Mouse (Mus musculus): Measurements from ENCODE around the gene Stradb. TPM values are rescaled to one million over a fixed set of nuclear protein-coding genes. Genes with fewer than 3 reads are reported as not detected.
A peak's percentile ranks its signal among the peaks of the same experiment; 100 is the strongest.

Stradb gene
- 100 to 1,000 TPM; 130 to 145 TPM for total RNA-seq (2021)
- long read RNA-seq, experiment 1, transcript Stradb-203 (11 exons, 2,070 nt) = minor isoform, 6 of 213 reads
- long read RNA-seq, experiment 1, transcript Stradb-201 (12 exons, 2,960 nt) = major isoform, 187 of 213 reads
- long read RNA-seq, experiment 1, partial matches to known transcripts = 3 of 213 reads
- long read RNA-seq, experiment 1, other reads (novel, unspliced or antisense) = 14 of 213 reads
- long read RNA-seq, experiment 2, transcript Stradb-203 (11 exons, 2,070 nt) = minor isoform, 8 of 233 reads
- long read RNA-seq, experiment 2, transcript Stradb-201 (12 exons, 2,960 nt) = major isoform, 210 of 233 reads
- long read RNA-seq, experiment 2, partial matches to known transcripts = 2 of 233 reads
- long read RNA-seq, experiment 2, other reads (novel, unspliced or antisense) = 10 of 233 reads

DNA sequence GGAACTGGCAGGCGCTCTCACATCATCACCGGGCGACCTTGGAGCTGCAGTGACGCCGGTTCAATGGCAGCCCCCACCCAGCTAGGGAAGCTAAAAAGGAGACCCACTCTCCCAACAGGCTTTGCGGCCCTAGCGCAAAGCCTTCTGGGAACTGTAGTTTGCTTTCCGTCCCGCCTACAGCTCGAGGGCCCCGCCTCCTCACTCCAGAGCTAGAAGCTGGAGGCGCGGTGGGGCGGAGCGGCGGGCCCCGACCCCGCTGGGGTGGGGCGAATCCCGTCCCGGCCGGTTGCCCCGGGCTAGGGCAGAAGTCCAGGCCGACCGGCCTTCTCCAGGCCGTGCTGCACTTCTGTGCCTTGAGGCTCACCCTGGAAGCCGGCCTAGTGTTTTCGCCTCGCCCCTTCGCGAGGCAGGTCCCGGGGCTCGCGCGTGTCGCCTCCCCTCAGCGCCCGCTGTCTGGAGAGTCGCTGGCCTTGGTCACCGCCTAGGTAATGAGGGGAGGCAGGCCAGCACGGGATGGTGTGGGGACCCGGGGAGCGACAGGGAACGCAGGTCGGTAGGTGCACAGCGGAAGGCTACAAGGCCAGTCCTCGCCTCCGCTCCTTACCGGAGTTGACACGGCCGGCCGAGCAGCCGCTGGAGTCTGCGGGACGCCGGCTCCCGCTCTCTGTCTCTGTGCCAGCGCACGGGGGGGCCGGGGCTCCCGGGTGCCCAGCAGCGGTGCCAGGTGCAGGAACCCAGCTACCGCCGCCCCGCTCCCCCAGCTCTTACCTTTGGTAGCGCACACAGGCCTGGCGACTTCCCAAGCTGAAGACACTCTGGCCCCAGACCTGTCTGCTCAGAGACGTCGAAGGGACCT is at the start of gene Stradb, which contains the start of gene Trak2:
Gene Stradb (plus strand): TSS at position 157 of the 856 bp plus-strand sequence.
Gene Trak2 (minus strand): TSS at position 65 of the 856 bp plus-strand sequence.
- peak within 1 kb of the TSS; percentile 98 for H3K27ac ChIP-seq
- peak; percentile 97 for DNase-seq
- H3K4me3 ChIP-seq = peak within 1 kb of the TSS; percentile 93
- intact Hi-C loops (cut with DNase I) = loop anchor here (1.0 kb wide), 1 partner anchor 15 kb away; no protein-coding TSS in a partner anchor
- TF ChIP-seq CTCF (IDR thresholded peaks at IDR 0.05) = no peak

DNA sequence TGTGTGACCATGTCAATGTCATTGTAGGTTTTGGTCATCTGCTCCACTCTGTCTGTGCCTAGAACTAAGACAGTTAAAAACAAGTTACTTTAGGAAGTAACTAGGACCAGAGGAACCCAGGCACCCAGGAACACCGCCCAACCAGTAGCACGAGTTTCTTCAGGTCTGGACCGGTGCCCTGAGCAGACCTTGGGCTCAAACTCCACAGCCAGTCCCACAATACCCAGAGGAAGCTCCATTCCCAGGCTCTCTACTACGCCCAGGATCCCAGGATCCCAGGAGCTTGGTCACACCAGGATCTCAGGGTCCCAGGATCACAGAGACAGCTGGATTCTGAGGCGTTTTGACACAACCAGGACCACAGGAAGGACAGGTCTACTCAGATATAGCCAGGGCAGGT is 46.7 kb upstream of the Stradb start:
- Histone ChIP-seq H3K27ac (no peak overlapping the region), H3K4me3 (no peak overlapping the region)
- intact Hi-C loops (cut with DNase I) = no loop called here
- TF ChIP-seq CTCF (IDR thresholded peaks at IDR 0.05) = no peak
- no peak for DNase-seq

DNA sequence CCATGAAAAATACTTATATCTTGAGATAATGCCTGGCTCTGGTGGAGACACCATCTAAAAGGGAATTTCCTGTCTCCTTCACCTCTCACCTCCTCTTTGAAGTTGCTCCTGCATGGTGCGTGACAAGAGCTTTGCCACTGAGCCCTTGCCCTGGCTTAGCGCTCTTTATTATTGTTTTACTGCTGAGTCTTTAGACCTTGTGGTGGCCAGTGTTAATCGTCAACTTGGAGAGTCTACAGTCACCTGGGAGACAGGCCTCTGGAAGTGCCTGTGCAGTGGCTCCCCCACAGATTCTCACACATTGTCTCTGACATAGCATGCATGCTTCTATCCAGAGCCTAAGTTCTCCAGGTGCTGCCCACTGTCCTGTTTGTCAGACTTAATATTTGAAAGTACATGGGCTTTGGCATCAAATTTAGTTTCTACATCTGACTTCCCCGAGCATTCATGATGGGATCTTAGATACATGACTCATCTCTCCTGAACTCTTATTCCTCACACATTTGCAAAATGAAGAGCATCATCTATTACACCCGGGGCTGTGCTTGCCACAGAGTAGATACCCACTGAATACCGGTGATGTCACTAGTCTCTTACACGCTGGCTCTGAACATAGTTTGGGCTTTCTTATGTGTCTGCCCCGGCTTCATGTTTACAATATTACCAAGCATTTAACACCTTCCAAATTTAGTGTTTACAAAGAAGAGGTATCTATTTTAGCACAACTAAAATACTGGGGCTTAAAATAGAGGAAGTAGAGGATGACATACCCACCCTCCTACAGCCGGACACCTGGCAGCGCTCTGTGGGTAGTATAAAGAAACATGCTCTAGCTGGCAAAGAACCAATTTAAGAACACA is 36.3 kb upstream of the Stradb start:
- intact Hi-C loops (cut with DNase I) = no loop called here
- Histone ChIP-seq H3K4me3 (no peak overlapping the region), H3K27ac (peak overlapping the region; percentile 43; the same call in 1 of the 2 replicates)
- TF ChIP-seq CTCF (IDR thresholded peaks at IDR 0.05) = no peak
- DNase-seq = no peak

DNA sequence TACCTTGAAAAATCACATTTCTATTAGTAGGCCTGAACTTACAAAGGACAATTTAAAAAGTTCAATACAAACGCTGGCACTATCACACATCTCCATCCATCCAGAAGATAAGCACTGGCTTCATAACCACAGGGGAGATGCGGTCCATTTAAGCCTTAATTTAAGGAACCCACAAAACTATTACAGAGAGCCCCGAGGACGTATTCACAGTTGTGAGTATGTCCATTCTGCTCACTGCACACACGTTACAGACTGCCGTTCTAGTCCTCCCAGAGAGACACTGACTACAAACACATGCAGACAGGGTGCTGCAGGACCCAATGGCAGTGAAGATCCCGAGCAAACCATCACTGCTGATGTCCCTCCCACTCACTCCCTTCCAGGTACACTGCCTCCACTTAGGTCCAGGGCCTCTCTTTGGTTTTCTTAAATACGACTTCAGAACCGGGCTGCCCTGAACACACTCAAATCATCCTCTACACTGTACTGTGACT is 35.7 kb upstream of the Stradb start:
- no peak for DNase-seq
- intact Hi-C loops (cut with DNase I) = no loop called here
- Histone ChIP-seq H3K4me3 (no peak overlapping the region), H3K27ac (peak overlapping the region; percentile 20; the same call in 1 of the 2 replicates)
- TF ChIP-seq CTCF (IDR thresholded peaks at IDR 0.05) = no peak

DNA sequence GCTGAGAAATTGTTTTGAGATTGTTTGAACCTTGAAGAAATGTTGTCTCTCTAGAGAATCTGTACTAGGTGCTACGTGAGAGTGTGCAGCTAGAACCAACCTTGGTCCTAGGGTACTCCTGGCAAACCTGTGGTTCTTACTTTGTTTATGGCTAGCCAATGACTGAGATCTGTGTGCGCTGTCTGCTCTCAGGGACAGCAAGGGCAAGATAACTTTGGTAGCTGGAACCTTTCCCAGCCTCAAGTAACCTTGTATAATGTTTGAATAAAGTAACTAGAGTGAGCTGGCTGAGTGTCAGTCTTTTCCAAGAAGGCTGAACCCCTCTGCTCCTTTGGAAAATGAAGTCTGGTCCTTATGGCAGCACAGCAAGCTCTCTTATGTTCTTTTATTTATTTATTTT is 27.8 kb upstream of the Stradb start:
- H3K4me3 ChIP-seq = no peak overlapping the region
- TF ChIP-seq CTCF (IDR thresholded peaks at IDR 0.05) = no peak
- peak overlapping the region; percentile 38; the same call in 1 of the 2 replicates for H3K27ac ChIP-seq
- DNase-seq = no peak
- intact Hi-C loops (cut with DNase I) = no loop called here

DNA sequence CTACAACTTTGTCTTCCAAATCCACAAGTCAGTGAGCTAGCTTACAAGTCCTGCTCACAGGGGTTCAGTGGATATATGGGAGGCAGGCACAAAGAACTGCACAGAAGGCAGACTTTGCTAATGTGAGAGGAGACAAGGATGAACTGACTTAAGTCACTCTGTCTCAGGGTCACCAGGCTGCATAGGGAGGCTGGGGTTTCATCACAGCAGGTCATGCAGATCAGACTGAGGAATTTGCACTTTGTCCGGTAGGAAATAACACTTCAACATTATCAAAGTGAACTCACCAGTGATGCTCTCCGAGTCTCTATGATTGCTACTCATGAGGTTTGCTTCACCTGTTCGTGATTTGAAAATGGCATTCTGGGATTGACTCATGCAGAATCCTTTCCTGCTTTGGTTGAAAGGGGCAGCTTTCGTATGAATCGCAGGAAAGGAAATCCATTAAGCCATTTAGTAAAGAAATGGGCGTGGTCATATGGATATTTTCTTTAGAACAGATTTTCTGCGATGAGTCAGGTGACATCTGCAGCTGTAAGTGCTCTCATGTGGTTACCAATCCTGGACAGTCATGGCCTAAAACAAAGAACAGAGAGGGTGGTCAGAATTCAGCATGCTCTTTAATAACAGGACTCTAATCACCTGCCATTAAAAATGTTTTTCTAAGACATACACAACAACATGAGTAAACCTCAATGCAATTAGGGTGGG is 27.2 kb upstream of the Stradb start:
- no peak for DNase-seq
- H3K27ac ChIP-seq = peak overlapping the region; percentile 38; the same call in 1 of the 2 replicates
- H3K4me3 ChIP-seq = no peak overlapping the region
- intact Hi-C loops (cut with DNase I) = no loop called here
- TF ChIP-seq CTCF (IDR thresholded peaks at IDR 0.05) = no peak

DNA sequence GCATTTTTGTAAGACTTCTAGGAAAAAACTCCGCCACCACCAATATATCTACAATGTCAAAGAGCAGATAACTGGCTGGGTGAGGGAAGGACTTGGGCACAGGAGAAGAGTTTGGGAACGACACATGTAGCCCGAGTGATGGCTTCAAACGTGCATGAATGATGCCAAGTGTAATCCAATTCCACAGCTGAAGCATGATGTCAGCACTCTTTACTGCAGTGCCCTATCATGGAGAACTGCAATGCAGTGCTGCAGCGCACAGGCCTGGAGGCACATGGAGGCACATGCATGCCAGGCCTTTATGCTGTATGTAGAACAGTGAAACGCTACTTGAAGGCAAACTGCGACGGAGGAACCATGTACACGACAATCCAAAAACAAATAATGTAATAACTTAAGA is 26.6 kb upstream of the Stradb start:
- Histone ChIP-seq H3K27ac (peak overlapping the region; percentile 38; the same call in 1 of the 2 replicates), H3K4me3 (no peak overlapping the region)
- intact Hi-C loops (cut with DNase I) = no loop called here
- peak; percentile 29 for DNase-seq
- TF ChIP-seq CTCF (IDR thresholded peaks at IDR 0.05) = no peak

DNA sequence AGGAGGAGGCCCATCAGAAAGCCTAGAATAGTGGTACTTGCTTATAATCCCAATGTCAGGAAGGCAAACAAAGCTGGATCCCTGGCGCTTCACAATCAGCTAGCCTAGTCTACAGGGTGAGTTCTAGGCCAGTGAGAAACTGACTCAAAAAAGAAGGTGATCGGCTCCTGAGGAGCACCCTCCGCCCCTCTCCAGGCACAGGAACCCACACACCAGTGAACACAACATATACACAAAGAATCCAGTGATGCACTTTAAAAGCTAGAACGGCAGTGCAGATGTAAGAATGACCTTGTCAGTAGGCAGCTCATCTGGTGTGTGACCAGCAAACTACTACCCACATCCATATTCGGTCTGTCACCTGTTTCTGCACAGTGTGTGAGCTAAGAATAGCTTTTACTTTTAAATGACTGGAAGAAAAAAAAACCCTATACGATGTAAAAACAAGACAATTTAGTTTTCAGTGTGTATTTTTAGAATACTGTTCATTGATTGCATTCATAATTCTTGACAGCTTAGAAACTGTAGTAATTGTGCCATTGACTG is 23.7 kb upstream of the Stradb start:
- intact Hi-C loops (cut with DNase I) = no loop called here
- H3K27ac ChIP-seq = peak overlapping the region; percentile 71

DNA sequence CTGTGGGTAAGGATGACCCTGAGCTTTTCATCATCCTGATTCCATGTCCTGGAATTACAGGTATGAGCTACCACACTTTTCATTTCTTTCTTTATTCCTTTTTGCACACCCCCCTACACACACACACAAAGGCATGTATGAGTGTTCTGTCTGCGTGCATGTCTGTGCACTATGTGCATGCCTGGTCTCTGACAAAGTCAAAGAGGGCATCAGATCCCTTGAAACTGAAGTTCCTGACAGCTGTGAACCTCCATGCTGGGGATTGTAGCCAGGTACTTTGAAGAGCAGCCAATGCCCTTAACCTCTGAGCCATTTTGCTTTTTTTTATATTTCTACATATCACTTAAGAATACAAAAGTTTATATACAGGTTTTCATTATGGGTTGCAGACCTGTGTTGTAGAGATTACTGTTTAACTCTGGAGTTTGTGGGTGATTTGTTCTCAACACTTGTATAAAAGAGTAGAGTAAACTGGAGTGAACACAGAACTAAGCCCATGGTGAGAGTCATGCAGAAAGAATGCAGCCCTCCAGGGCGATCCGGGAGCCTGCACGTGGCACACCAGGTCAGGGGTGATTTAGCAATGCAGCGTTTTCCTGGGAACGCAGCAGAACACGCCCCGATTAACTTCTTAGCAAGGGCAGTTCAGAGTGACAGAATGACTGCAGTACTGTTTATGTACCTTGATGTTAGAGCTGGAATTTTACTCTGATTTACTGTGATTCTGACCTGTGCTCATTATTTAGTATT is 22.2 kb upstream of the Stradb start:
- intact Hi-C loops (cut with DNase I) = no loop called here
- TF ChIP-seq CTCF (IDR thresholded peaks at IDR 0.05) = no peak
- H3K27ac ChIP-seq = peak overlapping the region; percentile 71
- 0 out of 2 replicates have a peak overlapping the region, but pooled peaks have one; percentile 7 for H3K4me3 ChIP-seq
- peak; percentile 68 for DNase-seq

More for the DNA sequence above, 23.7 kb upstream of the Stradb start:
- no peak for TF ChIP-seq CTCF (IDR thresholded peaks at IDR 0.05)
- no peak overlapping the region for H3K4me3 ChIP-seq
- DNase-seq = no peak

DNA sequence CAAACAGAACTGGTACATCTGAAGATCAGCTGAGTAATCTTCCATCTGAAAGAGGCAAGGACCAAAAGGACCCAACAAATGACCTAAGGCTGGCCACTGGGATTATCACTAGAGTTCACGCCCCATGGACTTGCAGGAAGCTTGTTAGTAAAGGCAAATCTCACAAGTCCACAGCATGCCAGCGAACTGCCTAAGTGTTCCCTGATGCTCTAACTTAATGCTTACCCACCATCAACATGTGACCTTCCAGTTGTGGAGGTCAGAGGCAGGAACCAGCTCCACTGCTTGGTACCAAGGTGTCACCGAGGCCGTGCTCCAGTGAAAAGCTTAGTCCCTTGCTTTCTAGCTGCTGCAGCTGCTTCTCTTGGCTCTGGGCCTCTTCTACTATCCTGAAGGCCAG is 21.5 kb upstream of the Stradb start:
- peak overlapping the region; percentile 71 for H3K27ac ChIP-seq

More for the DNA sequence above, 21.5 kb upstream of the Stradb start:
- no peak overlapping the region for H3K4me3 ChIP-seq
- intact Hi-C loops (cut with DNase I) = no loop called here
- no peak for TF ChIP-seq CTCF (IDR thresholded peaks at IDR 0.05)
- DNase-seq = peak; percentile 38

All from gastrocnemius, adult 2 months (tissue).